Mouse (Mus musculus): ENCODE results near the gene Daam1.

- TF ChIP-seq POLR2A (IDR thresholded peaks at IDR 0.05; ENCODE audit: borderline replicate concordance, low read depth, low read length) (no peak), CTCF (IDR thresholded peaks at IDR 0.05; ENCODE audit: low read depth, low read length) (no peak)
These were observed 58.4 kb downstream of the Daam1 start for GRCm38 (mm10) chr12:71889266-71889665.
